Mouse (Mus musculus): ENCODE measurements around the gene Cutc.

GRCm38 (mm10) chr19:43792537-43792936 is 39.7 kb downstream of the Cutc start:
- TF ChIP-seq GATA1 (IDR thresholded peaks at IDR 0.05; ENCODE audit: borderline replicate concordance, low read length) (no peak), FLI1 (IDR thresholded peaks at IDR 0.05; ENCODE audit: low read length) (no peak)

Data from megakaryocyte, embryonic 14.5 days (primary cell).